Mouse (Mus musculus) colon, adult 2 months (tissue): Measurements from ENCODE around the gene Arhgap15. TPM values are rescaled to one million over a fixed set of nuclear protein-coding genes. Genes with fewer than 3 reads are reported as not detected.

Experiments used
- polyA plus RNA-seq: library from polyadenylated mRNA; depleted of rRNA; stranded (reverse); fragments of >200 nt; gene quantifications from 2 replicates; pipeline ENCODE4 v1.2.3, GENCODE M21; 2012; rRNA removed

Arhgap15 gene
- 0.14 and 0.26 TPM in 2 replicates for polyA plus RNA-seq

GRCm38 (mm10) chr2:43748287-43748983 is at the start of gene Arhgap15:
Arhgap15 (plus strand) TSS chr2:43748824.

Other genes starting within 250 kb of the Arhgap15 start
- 0.06 and 0.28 TPM in 2 replicates for gene Kynu, start 193.5 kb upstream of the Arhgap15 start, polyA plus RNA-seq